Mouse (Mus musculus) spleen, adult 18-20 months (tissue): ENCODE results near the gene Pik3r6.
A peak's percentile ranks its signal among the peaks of the same experiment; 100 is the strongest.

Experiments
- DNase-seq, 2 experiments: peaks; one replicate each; pipeline ENCODE4 v3.0.0; 2022; ENCODE audit warnings: mixed read lengths in 2 of 2

The Pik3r6 gene

GRCm38 (mm10) chr11:68502902-68503629, at the start of gene Pik3r6:
Gene Pik3r6, plus strand, starts transcription at chr11:68503019.
- no peak for DNase-seq

DNA sequence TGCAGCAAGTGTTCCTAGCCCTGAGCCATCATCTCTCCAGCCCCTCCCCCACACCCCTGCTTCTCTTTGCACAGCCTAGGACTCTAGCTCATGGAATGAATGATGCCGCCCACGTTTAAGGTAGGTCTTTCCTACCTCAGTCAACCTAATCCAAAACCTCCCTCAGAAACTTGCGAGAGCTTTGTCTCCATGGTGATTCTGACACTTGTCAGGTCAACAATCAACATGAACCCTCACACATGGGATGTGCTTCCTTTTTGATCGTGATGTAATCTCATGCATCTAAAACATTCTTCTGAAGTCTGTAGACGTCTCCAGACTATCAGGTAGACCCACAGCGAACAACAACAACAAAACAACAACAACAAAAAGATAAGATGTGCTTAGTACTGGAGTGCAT, 49.5 kb upstream of the Pik3r6 start:
- DNase-seq, result no peak

- DNase-seq, result no peak
Observed at GRCm38 (mm10) chr11:68458086-68458485, 44.7 kb upstream of the Pik3r6 start.

DNA sequence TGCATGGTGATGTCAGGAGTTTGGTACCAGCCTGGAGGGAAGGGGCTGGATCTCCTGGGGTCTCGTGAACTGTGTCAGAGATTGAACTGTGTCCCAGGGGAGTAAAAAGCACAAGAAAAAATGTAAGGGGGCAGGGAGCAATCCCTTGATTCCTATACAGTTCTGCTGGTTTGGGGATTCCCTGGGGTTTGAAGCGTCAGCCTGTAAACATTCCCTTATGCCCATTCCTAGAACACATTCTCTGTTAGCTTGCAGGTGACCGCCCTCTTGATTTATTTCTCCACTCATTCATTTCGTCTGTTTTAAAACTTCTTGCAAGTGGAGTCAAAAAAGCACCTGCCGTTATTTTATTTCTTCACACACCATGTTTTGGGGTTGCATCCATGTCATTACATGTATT, 43.8 kb upstream of the Pik3r6 start:
- no peak for DNase-seq

DNA sequence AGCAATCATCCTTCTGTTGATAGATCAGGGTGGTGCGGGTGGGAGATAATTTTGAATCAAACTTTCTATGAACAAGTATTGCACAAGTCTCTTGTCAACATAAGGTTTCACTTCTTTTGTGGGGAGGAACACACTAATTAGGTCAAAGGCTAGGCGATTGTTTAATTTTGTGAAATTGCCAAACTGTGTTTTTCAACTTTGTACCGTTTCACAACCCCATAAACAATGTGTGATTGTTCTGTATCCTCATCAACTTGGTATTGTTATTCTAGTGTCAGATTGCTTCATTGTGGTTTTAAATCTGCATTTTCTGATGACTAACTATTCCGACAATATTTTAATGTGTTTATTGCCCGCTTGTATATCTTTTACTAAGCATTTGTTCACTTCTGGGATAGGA, 43.3 kb upstream of the Pik3r6 start:
- DNase-seq, result no peak

DNA sequence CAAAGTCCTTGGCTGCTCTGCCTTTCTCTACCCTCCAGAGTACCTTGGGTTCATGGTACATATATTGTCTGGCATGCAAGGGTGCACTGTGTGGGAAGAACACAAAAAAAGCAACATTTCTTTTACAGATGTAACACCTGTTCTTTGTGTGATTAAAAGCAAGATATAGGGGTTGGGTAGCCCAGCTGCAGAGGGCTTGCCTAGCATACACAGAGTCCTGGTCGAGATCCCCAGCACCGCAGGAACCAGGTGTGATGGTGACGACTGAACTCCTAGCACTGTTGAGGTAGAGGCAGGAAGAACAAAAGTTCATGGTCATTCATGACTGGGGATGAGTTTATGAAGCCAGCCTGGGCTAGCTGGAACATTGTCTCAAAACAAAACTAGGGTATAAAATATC, 40.1 kb upstream of the Pik3r6 start:
- no peak for DNase-seq

- DNase-seq, result no peak
Observed at GRCm38 (mm10) chr11:68464260-68464659, 38.6 kb upstream of the Pik3r6 start.

DNA sequence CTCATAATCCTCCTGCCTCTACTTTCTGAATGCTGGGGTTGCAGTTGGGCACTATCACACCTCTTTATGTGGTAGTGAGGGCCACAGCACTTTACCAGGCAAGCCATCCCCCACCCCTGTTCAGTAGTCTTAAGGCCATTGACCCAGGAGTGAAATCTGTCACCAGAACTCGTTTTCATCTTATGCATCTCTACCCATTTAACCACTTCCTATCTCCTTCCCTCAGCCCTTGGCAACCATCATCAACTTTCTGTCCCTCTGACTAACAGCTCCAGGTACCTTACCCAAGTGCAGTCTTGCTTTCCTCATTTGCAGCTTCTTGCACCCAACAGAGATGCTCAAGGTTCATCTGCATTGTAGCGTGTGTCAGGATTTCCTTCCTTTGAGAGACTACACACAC, 37.7 kb upstream of the Pik3r6 start:
- DNase-seq, result no peak

GRCm38 (mm10) chr11:68467441-68467840, 35.4 kb upstream of the Pik3r6 start:
- no peak for DNase-seq

DNA sequence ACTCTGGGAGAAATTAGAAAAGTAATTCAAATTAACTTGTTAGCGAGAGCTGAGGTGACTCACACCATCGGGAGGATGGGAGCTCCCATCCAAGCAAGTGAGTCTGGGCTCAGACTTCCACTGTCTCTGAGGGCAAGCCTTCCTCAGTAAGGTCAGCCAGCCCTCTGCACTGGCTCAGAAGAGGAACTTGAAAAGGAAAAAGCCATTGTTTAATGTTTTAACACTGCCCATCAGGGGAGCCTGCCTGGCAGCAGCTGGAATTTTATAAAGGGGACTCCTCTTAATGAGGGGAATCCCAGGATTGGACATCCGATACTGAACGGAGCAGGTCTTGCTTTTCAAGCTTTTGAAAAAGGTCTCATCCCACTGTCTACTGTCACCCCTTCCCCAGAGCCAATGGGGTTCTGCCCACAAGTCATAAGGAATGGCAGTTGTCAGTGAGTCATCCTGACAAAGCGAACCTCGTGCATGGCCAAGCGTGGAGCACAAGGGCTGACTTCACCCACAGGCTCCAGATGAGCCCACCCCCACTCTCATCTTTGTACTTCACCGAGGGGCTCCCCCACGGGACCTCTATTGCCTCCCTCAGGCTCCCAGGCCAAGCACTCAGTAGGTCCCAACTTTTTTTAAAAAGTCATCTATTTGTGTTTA, 34.7 kb upstream of the Pik3r6 start:
- no peak for DNase-seq

GRCm38 (mm10) chr11:68468886-68469285, 33.9 kb upstream of the Pik3r6 start:
- DNase-seq, result no peak

DNA sequence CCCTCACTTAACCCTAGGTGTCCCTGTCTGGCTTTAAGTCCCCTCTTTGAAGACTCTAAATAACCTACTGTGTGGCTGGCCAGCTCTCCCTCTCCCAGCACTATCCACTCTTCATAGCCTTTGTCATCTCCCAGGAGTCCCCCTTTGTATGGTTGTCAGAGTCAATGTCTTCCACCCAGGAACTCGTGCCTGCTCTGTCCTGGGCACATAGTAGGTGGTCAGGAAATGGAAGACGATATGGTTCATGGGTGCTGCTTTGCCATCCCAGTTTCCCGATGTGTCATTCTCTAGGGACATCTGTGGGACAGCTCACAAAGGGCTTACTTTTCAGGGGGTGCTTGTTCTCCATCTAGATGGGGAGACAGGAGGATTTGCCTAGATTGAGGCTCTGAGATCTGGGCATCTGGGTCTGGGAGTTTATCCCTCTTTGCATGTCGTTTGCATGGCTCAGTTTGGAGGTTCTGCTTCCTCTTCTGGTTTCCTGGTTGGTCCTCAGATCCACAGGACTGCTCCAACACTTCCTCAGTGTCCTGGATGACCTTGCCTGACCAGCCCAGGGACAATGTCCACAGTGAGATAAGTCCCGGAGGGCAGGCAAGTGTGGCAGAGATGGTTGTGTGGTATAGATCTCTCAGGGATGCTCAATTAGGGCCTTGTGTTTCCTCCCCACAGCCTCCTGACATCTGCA, 30.5 kb upstream of the Pik3r6 start:
- no peak for DNase-seq

DNA sequence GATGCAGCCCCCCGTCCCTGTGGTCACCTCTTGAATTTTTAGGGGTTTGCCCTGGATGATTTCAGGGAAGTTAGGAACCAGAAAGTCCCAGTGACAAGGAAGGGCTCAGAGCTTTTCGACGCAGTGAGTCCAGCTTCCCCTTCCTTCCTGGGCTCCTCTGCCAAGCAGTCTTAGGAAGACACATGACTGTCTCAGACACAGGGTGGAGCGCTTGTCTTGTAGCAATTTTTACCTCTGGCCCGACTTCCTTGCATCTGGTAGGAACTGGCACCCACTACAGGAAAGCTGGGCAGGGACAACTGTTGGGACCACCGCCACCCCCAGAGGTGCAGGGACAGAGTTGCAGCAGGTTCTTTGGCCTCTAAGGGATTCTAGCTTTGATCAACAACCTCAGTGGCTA, 28.2 kb upstream of the Pik3r6 start:
- DNase-seq, result peak in 1 of 2 experiments; percentile 2

DNA sequence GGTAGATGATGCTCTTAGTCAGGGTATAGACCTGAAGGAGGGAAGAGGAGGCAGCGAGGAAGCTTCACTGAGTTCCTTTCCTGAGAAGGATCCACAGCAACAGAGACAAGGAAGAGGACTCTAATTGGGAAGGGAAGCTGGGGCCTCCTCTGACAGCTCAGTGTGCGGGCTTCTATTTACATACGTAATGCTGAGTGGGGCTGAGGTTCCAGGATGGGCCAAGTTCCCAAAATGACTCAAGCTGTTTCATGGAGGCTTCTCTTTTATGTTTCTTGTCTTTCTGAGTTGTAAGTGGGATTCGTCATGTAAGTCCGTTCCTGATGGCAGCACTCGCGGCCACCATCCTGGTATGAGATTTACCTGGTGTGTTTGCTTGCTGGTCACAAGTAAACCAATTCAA, 27.1 kb upstream of the Pik3r6 start:
- DNase-seq, result no peak

GRCm38 (mm10) chr11:68477661-68478060, 25.2 kb upstream of the Pik3r6 start:
- no peak for DNase-seq

DNA sequence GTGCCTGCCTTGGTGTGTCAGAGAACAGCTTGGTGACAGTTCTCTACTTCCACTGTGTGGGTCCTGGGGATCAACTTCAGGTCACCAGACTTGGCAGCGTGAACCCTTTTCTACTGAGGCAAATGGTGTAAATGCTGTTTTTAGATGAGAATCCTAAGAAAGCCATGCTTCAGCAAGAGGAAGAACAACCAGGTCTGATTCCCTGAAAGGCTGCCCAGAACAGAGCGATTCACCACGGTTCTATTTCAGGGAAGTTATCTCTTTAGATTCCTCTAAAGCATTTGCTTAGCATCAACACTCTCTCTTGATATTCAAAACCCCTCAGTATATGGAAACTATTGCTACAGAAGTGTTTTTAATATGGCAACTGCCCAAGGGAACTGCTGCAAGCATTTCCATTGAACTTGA, 24.2 kb upstream of the Pik3r6 start:
- DNase-seq, result no peak

- no peak for DNase-seq
Observed at GRCm38 (mm10) chr11:68480660-68481059, 22.2 kb upstream of the Pik3r6 start.

DNA sequence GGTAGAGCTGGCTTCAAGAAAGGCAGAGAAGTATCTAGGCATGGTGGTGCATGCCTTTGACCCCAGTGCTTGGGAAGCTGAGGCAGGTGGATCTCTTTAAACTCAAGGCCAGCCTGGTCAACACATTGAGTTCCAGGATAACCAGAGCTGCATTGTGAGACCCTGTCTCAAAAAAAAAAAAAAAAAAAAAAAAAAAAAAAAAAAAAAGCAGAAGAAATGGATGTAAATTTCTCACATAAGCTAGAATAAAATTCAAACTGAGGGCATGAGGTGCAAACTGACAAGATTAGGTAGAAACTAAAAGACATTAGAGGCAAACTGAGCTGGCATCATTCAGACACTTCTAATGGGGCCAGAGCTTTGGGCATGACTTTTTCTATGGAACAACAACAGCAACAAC, 20.8 kb upstream of the Pik3r6 start:
- no peak for DNase-seq

DNA sequence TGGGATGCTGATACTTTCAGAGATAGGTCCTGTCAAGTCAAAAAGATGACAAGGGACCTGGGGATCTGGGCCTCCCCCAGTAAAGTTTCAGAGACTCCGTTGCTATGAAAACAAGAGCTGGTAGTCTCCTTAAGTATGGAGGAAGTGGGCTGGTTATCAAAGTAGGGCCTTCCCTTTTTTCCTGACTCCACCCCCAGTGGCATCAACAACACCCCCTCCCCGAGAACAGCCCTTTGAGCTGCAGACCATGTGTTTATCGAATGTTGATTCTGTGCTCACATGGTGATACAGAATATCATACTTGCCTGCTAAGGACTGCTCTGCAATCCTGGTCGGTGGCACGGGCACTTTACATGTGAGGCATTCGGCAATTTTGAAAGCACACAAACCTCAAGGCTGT, 19.6 kb upstream of the Pik3r6 start:
- DNase-seq, result no peak

DNA sequence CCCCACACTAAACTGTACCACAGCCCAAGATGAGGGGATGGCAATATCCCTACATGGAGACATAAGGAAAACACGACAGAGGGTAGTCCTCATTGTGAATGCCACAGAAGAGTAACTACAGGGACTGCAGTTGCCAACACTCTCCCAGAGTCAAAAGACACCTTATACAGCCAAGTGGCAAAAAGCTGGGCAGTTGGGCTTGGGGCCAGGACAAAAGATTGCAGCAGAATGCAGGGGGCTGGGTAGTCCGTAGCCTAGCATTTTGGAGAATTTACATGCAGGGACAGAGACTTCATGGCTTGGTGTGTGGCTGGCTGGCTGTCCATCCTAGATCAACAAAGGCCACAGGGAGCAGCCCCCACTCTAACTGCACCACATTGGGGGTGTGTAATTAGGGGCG, 18.4 kb upstream of the Pik3r6 start:
- DNase-seq, result no peak

DNA sequence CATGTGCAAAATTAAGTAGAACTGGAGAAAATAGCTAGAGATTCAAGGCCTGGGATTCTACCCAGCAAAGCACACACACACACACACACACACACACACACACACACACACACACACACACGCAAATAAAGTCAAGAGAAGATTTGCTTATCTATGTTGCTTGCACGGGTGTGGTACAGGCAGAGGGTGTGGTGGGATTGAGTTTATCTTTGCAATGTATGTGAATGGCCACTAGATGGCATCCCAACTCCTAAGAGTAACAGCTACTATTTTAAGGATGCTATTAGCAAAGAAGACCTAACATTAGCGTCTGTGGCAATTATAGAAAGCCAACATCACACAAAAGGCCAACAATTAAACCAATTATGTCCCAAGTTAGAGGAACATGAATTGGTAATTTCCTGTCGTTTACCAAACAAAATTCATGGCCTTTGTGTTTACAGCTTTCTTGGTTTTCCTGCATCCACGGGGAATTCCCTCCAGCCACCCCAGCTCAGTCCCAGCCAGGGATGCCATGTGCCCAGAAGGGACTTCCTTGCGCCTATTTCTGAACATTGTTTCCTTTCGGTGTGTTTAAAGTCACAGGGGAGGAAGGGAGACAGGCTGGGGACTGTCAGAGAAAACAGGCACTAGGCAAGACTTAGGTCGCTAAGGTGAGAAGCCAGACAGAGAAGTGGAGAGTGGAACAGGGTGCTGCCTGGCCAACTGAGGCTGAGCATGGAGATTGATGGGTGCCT, 17.4 kb upstream of the Pik3r6 start:
- no peak for DNase-seq

DNA sequence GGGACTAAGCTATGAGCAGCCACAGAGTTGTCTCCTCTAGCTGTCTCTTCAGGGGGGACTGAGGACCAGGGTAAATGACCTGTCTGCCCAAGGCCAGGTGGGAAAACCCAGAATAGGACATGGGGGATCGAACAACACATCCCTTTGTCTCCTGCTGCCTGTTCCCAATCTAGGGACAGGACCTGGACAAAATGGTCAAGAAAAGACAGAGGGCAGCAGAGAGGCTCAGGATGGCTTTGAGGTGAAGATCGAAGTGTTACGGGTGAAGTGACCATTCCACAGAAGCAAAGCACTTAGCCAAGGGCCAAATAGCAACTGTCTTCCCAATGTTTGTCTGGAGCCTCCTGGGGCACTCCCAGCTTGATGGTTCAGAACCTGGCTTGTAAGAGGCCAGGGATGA, 16.7 kb upstream of the Pik3r6 start:
- no peak for DNase-seq

GRCm38 (mm10) chr11:68487720-68488119, 15.1 kb upstream of the Pik3r6 start:
- DNase-seq, result no peak
